Mouse (Mus musculus): ENCODE measurements around the gene Ppm1a. TPM values are rescaled to one million over a fixed set of nuclear protein-coding genes. Genes with fewer than 3 reads are reported as not detected.

Gene Ppm1a
- polyA plus RNA-seq (2017; shearing (Covaris generic)), result 10 to 100 TPM; 63.0 to 72.1 TPM

GRCm38 (mm10) chr12:72757086-72757485 is at the start of gene Ppm1a:
Ppm1a (plus strand) TSS chr12:72757455.

Other genes starting within 250 kb of the Ppm1a start
- 1 to 10 TPM; 4.6 to 6.1 TPM for gene Pcnx4, start 221.1 kb upstream of the Ppm1a start, polyA plus RNA-seq (2017; shearing (Covaris generic))
- gene Gm4756, start 107.8 kb upstream of the Ppm1a start, polyA plus RNA-seq (2017; shearing (Covaris generic)), result 1 to 10 TPM in 1 of 2 experiments, not detected in 1; 2.7 TPM
- gene Dhrs7, start 92.5 kb upstream of the Ppm1a start, polyA plus RNA-seq (2017; shearing (Covaris generic)), result 10 to 100 TPM; 80.1 to 95.9 TPM
- not detected for gene Six6, start 182.4 kb downstream of the Ppm1a start, polyA plus RNA-seq (2017; shearing (Covaris generic))
- 1 to 10 TPM in 1 of 2 experiments, under 1 TPM in 1; 0.43 to 1.8 TPM for gene 4930447C04Rik, start 183.3 kb downstream of the Ppm1a start, polyA plus RNA-seq (2017; shearing (Covaris generic))